Mouse (Mus musculus): ENCODE results near the gene Slain1.

Gene Slain1

DNA sequence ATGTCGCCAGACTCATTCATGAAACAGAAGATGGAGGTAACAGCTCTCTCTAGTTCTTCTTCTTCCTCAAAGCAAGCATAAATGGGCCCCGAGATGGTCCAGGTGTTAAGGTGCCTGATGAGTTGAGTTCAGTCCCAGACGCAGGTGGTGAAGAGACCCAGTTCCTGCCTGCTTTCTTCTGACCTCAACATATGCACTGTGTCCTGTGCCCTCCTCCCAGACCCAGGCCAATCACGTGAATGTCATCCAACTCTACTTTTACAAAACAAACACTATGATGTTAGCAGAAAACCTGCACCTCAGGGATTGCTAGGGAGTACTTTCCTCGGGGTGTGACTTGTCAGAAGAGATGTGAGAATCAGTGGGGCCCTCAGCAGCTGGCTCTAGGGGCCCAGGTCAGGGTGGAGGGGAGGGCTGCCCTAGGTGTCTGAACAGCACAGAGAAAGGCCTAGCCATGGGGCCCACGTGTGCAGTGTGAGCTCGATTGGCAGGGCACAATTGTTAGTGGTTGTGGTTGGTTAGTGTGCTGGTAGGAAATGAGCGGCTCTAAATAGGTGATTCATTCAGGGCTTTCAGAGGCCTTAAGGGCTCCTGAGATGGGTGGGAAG is 16.4 kb downstream of the Slain1 start:
- DNase-seq (ENCODE audit: low spot score in 2 of 2) = no peak

DNA sequence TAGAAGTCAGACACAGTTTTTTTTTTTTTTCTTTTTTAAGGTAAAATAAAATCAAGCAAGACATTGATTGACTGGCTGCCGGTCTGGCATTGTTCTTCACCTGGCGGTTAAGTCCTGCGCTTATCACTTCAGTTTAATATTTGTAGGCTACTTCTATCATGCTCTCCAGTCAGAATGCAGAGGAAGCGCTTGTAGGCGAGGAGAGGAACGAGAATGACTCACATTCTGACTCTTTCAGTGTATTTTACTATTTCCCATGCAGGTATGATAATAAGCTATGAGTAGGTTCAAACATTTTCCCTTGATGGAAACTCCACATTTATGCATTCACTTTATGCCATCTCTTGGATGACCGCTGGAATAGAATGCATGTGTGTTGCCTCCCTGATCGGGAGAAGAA is 17.0 kb downstream of the Slain1 start:
- DNase-seq (ENCODE audit: low spot score in 2 of 2) = no peak

DNA sequence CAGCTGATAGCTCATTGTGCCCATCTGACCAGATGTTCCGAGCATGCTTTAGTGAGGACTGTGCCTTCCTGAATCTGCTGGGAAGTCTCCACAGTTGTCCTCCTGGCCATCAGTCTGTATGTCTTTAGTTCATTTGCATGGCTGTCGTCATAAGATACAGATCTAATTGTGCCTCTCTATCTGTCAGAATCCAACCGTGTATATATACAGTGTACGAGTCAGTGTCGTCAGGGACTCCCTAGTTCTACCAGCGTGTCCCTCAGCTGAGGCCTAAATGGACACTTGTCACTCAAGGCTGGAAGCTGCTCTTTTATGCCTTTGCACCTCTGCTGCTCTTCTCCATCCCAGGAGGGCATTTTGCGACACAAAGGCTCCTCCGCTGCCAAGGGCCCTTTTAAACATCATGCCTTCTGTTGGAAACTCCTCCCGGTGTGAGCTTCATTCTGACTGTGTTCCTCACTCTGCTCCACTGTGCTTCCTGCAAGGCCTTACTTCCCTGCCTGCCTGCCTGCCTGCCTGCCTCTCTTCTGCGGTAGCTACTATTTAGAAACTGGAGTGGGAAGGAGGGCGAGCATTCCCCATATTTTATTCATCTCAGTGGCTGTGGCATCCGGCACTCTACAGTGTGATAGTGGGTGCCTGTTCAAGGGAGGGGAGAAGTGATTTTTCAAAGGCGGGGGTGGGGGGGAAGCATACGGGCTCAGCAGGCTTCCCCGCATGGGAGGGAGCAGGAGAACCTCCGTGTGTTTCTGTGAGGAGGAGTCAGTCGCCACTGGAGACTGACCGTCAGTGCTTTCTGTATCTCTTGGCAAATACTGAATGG is 29.6 kb downstream of the Slain1 start:
- no peak for DNase-seq (ENCODE audit: low spot score in 2 of 2)

GRCm38 (mm10) chr14:103680285-103680819 is 30.3 kb downstream of the Slain1 start:
- DNase-seq (ENCODE audit: low spot score in 2 of 2) = no peak

GRCm38 (mm10) chr14:103682633-103683390 is 32.8 kb downstream of the Slain1 start:
- no peak for DNase-seq (ENCODE audit: low spot score in 2 of 2)

DNA sequence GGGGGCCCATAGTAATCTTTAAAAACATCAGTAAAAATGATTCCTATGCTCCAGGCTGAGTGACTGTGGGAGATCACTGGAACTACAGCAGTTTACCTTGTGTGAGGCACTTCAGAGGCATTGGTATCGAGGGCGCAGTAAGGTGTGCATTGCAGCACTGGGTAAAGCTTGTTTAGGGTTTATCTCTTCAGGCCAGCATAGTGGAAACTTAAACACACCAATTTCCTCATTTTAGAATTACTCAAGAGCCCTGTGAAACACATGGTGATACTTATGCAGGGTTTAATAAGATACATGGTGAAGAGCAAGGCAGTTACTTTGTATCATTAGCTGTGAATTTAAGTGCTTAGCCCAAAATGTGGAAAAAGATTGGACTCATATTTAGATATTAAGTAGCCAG is 37.0 kb downstream of the Slain1 start:
- no peak for DNase-seq (ENCODE audit: low spot score in 2 of 2)

- peak in 1 of 2 experiments; percentile 62 for DNase-seq (ENCODE audit: low spot score in 2 of 2)
Measured at GRCm38 (mm10) chr14:103694295-103694694, 44.3 kb downstream of the Slain1 start.

GRCm38 (mm10) chr14:103695620-103696019 is 45.6 kb downstream of the Slain1 start:
- no peak for DNase-seq (ENCODE audit: low spot score in 2 of 2)

- no peak for DNase-seq (ENCODE audit: low spot score in 2 of 2)
Measured at GRCm38 (mm10) chr14:103697101-103697500, 47.1 kb downstream of the Slain1 start.

- DNase-seq (ENCODE audit: low spot score in 2 of 2) = no peak
Measured at GRCm38 (mm10) chr14:103699308-103699707, 49.3 kb downstream of the Slain1 start.

DNA sequence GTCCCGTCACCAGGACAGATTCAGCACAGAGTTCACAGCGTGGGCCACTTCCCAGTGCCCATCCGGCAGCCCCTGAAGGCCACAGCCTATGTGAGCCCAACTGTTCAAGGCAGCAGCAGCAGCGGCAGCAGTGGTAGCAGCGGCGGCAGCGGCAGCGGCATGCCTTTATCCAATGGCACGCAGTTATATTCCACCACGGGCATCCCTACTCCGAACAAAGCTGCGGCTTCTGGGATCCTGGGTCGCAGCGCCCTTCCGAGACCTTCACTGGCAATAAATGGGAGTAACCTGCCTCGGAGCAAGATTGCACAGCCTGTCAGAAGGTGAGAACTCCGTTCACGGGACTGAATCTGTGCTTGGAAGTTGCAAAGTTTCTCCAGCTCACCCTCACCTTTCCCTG is 52.5 kb downstream of the Slain1 start:
- DNase-seq (ENCODE audit: low spot score in 2 of 2) = no peak

GRCm38 (mm10) chr14:103704771-103705170 is 54.7 kb downstream of the Slain1 start:
- no peak for DNase-seq (ENCODE audit: low spot score in 2 of 2)

DNA sequence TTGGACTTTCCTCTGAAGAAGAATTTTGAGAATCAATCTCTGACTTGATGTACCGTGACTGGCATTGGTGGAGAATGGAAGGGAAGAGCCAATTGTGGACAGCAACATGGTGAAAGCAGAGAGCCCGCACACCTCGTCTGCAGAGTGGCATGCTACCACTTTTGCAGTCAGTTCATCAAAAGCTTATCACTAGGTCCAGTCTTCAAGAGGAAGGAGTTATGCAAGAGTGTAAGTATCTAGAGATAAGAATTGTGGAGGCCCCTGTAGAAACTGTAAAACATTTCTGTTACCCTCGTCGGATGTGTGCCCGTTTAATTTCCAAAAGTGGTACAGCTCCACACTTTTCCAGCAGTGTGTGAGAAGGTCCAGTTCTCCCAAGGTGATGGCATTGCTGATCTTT is 56.3 kb downstream of the Slain1 start:
- no peak for DNase-seq (ENCODE audit: low spot score in 2 of 2)

DNA sequence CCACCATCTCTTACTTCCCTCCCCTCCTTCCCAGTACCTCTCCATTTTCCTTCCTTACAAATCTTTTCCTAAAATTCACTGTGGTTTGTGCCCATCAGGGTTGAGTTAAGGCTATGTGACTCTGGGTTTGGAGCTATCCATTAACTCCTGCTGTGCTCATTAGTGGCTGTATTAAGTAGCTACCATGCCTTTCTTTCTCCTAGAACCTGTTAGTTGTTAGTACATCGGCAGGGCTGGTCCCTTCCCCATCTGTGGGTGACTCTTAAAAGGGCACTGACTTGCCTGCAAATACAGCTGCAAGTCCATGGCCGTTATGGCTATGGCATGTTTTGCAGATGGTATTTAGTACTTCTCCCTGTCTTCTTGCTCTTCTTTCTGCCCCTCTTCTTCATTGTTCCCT is 58.6 kb downstream of the Slain1 start:
- DNase-seq (ENCODE audit: low spot score in 2 of 2) = no peak

GRCm38 (mm10) chr14:103709261-103709660 is 59.2 kb downstream of the Slain1 start:
- DNase-seq (ENCODE audit: low spot score in 2 of 2) = no peak

DNA sequence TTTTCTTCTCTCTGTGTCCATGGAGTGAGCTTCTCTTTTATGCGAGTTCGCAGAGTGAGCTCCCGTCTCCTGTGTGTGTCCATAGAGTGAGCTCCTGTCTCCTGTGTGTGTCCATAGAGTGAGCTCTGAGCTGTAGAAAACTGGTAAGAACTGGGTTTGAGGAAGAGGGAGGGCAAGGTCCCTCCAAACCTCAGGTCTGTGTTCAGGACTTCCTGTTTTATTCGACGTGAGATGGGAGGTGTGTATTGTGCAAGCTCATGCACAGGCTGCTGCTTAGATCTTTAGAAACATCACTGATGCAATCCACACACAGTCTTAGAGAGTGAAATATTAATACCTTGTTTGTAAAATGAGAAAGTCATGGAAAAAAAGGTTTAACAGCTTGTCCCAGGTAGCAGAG is 63.0 kb downstream of the Slain1 start:
- no peak for DNase-seq (ENCODE audit: low spot score in 2 of 2)

DNA sequence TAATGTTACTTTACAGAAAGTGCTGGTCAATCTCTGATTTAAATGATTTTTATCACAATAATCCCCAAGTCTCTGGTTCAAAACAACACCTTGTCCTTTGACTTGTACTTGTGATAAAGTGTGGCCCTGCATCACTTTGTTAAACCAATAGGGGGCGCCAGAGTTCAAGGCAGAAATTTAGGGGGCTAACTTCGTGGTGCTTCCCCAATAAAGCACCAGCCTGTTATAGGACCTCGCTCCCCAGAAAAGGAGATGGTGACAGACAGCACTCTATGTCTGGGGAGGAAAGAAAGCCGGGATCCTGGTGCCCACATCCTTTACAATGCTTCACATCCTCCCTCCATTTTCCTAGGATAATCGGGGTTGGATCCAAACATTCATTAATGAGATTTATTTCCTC is 67.5 kb downstream of the Slain1 start:
- no peak for DNase-seq (ENCODE audit: low spot score in 2 of 2)

DNA sequence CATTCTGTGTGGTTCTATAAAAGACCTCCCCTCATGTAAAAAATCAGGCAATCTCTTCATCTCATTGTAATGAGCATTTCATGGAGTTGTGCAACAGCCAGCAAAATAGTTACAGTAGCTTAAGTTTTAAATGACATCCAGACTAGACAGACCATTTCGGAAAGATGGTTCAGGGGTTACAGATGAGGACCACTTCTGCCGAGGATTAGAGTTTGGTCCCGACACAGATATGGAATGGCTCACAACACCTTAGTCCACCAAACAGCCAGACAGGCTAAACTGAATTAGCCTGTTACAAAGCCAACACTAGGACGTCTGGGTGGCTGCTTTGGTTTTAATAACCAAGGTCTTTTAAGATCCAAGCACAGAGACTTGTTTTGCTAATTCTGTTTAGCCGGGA is 68.0 kb downstream of the Slain1 start:
- DNase-seq (ENCODE audit: low spot score in 2 of 2) = no peak

DNA sequence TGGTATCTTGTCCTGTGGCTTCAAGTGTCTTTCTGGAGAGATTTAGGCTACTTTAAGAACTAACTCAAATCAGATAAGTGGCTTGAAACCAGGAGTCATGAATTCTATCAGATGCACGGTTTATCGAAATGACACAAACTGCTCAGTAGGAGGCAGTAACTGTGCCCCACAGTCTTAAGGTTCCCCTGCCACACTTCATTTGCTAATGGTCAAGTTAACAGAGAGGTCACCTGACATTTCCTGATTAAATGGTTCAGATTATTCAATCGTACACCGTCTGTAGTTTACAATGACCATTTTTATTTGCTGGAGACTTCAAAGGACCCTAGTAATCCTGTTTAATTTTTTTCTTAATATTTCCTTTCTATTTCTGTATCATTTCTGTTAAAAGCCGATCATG is 68.4 kb downstream of the Slain1 start:
- DNase-seq (ENCODE audit: low spot score in 2 of 2) = no peak

DNA sequence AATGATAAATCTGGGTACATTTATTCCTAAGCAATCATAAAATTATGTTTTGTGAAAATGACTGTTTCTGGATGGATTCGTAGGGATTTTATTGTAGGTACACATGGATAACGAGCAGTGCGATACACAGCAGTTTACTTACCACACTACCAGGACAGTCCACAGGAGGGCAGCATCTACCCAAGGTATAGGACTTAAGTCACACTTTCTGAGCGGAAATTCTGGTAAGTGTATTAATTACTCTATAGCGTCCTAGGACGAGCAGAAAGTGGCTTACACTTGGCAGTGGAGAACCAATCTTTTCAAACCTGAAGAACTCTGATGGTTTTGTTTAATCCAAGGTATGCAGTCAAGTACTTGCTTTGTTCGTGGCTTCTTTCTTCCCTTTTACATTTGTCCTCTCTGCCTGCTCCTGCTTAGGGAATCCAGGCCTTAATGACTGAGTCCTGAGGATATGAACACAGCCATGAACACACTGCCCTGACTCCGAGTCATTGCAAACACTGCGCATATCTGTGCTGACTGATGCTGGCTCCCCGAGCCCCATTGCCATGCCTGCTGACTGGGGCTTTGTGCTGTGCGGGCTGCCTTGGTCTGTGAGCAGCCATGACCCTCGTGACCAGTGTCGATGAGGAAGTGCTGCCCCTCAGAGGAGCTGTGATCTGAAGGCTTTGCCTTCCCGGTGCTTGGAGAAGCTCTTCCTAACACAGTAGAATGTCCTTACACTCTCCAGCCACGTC is 69.0 kb downstream of the Slain1 start:
- peak; percentile 90 for DNase-seq (ENCODE audit: low spot score in 2 of 2)

GRCm38 (mm10) chr14:103720163-103720562 is 70.1 kb downstream of the Slain1 start:
- no peak for DNase-seq (ENCODE audit: low spot score in 2 of 2)
